Mouse (Mus musculus) cortical plate, adult 2 months (tissue): ENCODE measurements around the gene Svs4. TPM values are rescaled to one million over a fixed set of nuclear protein-coding genes. Genes with fewer than 3 reads are reported as not detected.
"Not testable (repeated sequence)": the region's sequence is repeated elsewhere in the genome, so short reads cannot be mapped to it uniquely, and the experiment has no call there.

Experiments used
- H3K27ac ChIP-seq: fragments of 200-500 bp; 2 replicates; pipeline ENCODE4 v1.5.1; 2012; ENCODE audit warnings: low read length, control low read depth, inconsistent platforms; ENCODE audit not compliant: insufficient read depth
- H3K4me1 ChIP-seq: fragments of 200-500 bp; 2 replicates; pipeline ENCODE4 v1.6.1; 2011; ENCODE audit warnings: low read length; ENCODE audit not compliant: control insufficient read depth, insufficient read depth
- H3K4me3 ChIP-seq: fragments of 200-500 bp; 2 replicates; pipeline ENCODE4 v1.5.1; 2011; ENCODE audit warnings: mild to moderate bottlenecking, low read length, control low read depth; ENCODE audit not compliant: insufficient read depth
- CTCF ChIP-seq: fragments of 200-500 bp; IDR thresholded peaks from 2 replicates; pipeline ENCODE4 v1.5.1; 2011; ENCODE audit warnings: mild to moderate bottlenecking, control low read depth, low read length; ENCODE audit not compliant: insufficient read depth; ENCODE audit errors: extremely low read depth
- POLR2A ChIP-seq: fragments of 200-500 bp; IDR thresholded peaks from 2 replicates; pipeline ENCODE4 v1.6.1; 2011; ENCODE audit warnings: mild to moderate bottlenecking, low read length, control low read depth; ENCODE audit not compliant: insufficient read depth; ENCODE audit errors: extremely low read depth
- polyA plus RNA-seq: library from polyadenylated mRNA; depleted of rRNA; stranded (reverse); fragments of >200 nt; gene quantifications from 2 replicates; pipeline ENCODE4 v1.2.3, GENCODE M21; 2012; rRNA removed

Svs4 gene
- not detected in 2 replicates for polyA plus RNA-seq

- TF ChIP-seq POLR2A (no peak), CTCF (no peak)
- H3K4me3 ChIP-seq: no peak within 1 kb of the TSS
- H3K27ac ChIP-seq: no peak within 1 kb of the TSS
- H3K4me1 ChIP-seq: no peaks in the 10 kb centered on the region
These were observed at the start of gene Svs4 for GRCm38 (mm10) chr2:164278359-164278758. Svs4 (minus strand) TSS chr2:164278459.

GRCm38 (mm10) chr2:164320983-164321382 is 42.7 kb upstream of the Svs4 start:
- Histone ChIP-seq H3K27ac (no peak overlapping the region), H3K4me1 (no peaks in the 10 kb centered on the region), H3K4me3 (no peak overlapping the region)
- TF ChIP-seq POLR2A: no peak
- no peak for TF ChIP-seq CTCF

GRCm38 (mm10) chr2:164316451-164316850 is 38.2 kb upstream of the Svs4 start, which contains the start of gene Svs6:
Svs6 (plus strand) TSS chr2:164316751.
- H3K4me3 ChIP-seq, H3K4me1 ChIP-seq: not testable (repeated sequence)

GRCm38 (mm10) chr2:164315460-164315859 is 37.2 kb upstream of the Svs4 start:
- H3K4me3 ChIP-seq, H3K27ac ChIP-seq, H3K4me1 ChIP-seq: not testable (repeated sequence)

More at GRCm38 (mm10) chr2:164316451-164316850, 38.2 kb upstream of the Svs4 start, which contains the start of gene Svs6:
- H3K27ac ChIP-seq: not testable (repeated sequence)

GRCm38 (mm10) chr2:164312599-164312998 is 34.3 kb upstream of the Svs4 start:
- TF ChIP-seq POLR2A: no peak
- no peak for TF ChIP-seq CTCF
- no peak overlapping the region for H3K4me3 ChIP-seq
- no peak overlapping the region for H3K27ac ChIP-seq
- peaks cover 1% of the 10 kb centered on the region; the same call in 1 of the 2 replicates for H3K4me1 ChIP-seq

- H3K4me1 ChIP-seq, H3K27ac ChIP-seq, H3K4me3 ChIP-seq: not testable (repeated sequence)
These were observed 10.7 kb upstream of the Svs4 start, which contains the start of gene Svs3a for GRCm38 (mm10) chr2:164288968-164289367. Svs3a (plus strand) TSS chr2:164289268.

- not testable (repeated sequence) for H3K27ac ChIP-seq, H3K4me1 ChIP-seq, H3K4me3 ChIP-seq
These were observed 21.7 kb downstream of the Svs4 start, which contains the start of gene Svs3b for GRCm38 (mm10) chr2:164256540-164256939. Svs3b (minus strand) TSS chr2:164256640.

GRCm38 (mm10) chr2:164238366-164238765 is 39.9 kb downstream of the Svs4 start, which contains the start of gene Svs2:
Svs2 (minus strand) TSS chr2:164238466.
- TF ChIP-seq CTCF (no peak), POLR2A (no peak)
- Histone ChIP-seq H3K27ac (no peak within 1 kb of the TSS), H3K4me3 (no peak within 1 kb of the TSS)

GRCm38 (mm10) chr2:164232671-164233070 is 45.6 kb downstream of the Svs4 start:
- TF ChIP-seq POLR2A (no peak), CTCF (no peak)
- no peaks in the 10 kb centered on the region for H3K4me1 ChIP-seq
- no peak overlapping the region for H3K4me3 ChIP-seq
- no peak overlapping the region for H3K27ac ChIP-seq

More at GRCm38 (mm10) chr2:164238366-164238765, 39.9 kb downstream of the Svs4 start, which contains the start of gene Svs2:
- no peaks in the 10 kb centered on the region for H3K4me1 ChIP-seq

GRCm38 (mm10) chr2:164228361-164229070 is 49.7 kb downstream of the Svs4 start:
- Histone ChIP-seq H3K27ac (no peak overlapping the region), H3K4me1 (no peaks in the 10 kb centered on the region), H3K4me3 (no peak overlapping the region)
- TF ChIP-seq POLR2A: no peak
- no peak for TF ChIP-seq CTCF

Other genes starting within 250 kb of the Svs4 start
- gene Stk4, start 208.1 kb downstream of the Svs4 start, polyA plus RNA-seq: 20.3 and 20.9 TPM in 2 replicates
- 93.7 and 96.7 TPM in 2 replicates for gene Tomm34, start 207.3 kb downstream of the Svs4 start, polyA plus RNA-seq
- gene Kcns1, start 107.3 kb downstream of the Svs4 start, polyA plus RNA-seq: 17.3 and 17.6 TPM in 2 replicates
- gene Wfdc5, start 95.7 kb downstream of the Svs4 start, polyA plus RNA-seq: not detected in 2 replicates
- 0.19 TPM in 2 replicates for gene Wfdc12, start 87.9 kb downstream of the Svs4 start, polyA plus RNA-seq
- gene Wfdc15a, start 78.3 kb downstream of the Svs4 start, polyA plus RNA-seq: 0.29 TPM in 1 of 2 replicates, not detected in the other
- gene Wfdc15b, start 56.8 kb downstream of the Svs4 start, polyA plus RNA-seq: not detected in 2 replicates
- gene Svs2, start 40.0 kb downstream of the Svs4 start, polyA plus RNA-seq: not detected in 2 replicates
- not detected in 2 replicates for gene Svs3b, start 21.8 kb downstream of the Svs4 start, polyA plus RNA-seq
- not detected in 2 replicates for gene Svs3a, start 10.8 kb upstream of the Svs4 start, polyA plus RNA-seq
- not detected in 2 replicates for gene Svs6, start 38.3 kb upstream of the Svs4 start, polyA plus RNA-seq
- not detected in 2 replicates for gene Svs5, start 54.3 kb upstream of the Svs4 start, polyA plus RNA-seq
- gene Slpi, start 110.6 kb upstream of the Svs4 start, polyA plus RNA-seq: 0.33 and 1.5 TPM in 2 replicates
- gene Rbpjl, start 124.7 kb upstream of the Svs4 start, polyA plus RNA-seq: 1.1 and 1.3 TPM in 2 replicates
- 16.2 and 17.4 TPM in 2 replicates for gene Matn4, start 126.7 kb upstream of the Svs4 start, polyA plus RNA-seq
- 47.1 and 50.7 TPM in 2 replicates for gene Sdc4, start 165.4 kb upstream of the Svs4 start, polyA plus RNA-seq
- 58.1 and 64.5 TPM in 2 replicates for gene Sys1, start 178.5 kb upstream of the Svs4 start, polyA plus RNA-seq
- gene Gm20458, start 182.5 kb upstream of the Svs4 start, polyA plus RNA-seq: 7.4 and 9.5 TPM in 2 replicates
- not detected in 2 replicates for gene Trp53tg5, start 195.3 kb upstream of the Svs4 start, polyA plus RNA-seq
- gene Dbndd2, start 207.6 kb upstream of the Svs4 start, polyA plus RNA-seq: 250 and 313 TPM in 2 replicates
- 71.6 and 73.6 TPM in 2 replicates for gene Pigt, start 219.1 kb upstream of the Svs4 start, polyA plus RNA-seq